Mouse (Mus musculus) small intestine, adult 2 months (tissue): ENCODE data around the gene Mllt6. TPM values are rescaled to one million over a fixed set of nuclear protein-coding genes. Genes with fewer than 3 reads are reported as not detected.

Experiments used
- H3K27ac ChIP-seq: fragments of 200-500 bp; 2 replicates; pipeline ENCODE4 v1.5.1; 2012; ENCODE audit warnings: low read depth, low read length, control low read depth, inconsistent platforms; ENCODE audit not compliant: insufficient read depth
- H3K27me3 ChIP-seq: fragments of 200-500 bp; 2 replicates; pipeline ENCODE4 v1.6.1; 2012; ENCODE audit warnings: mild to moderate bottlenecking, moderate library complexity, low read length, inconsistent platforms; ENCODE audit not compliant: control insufficient read depth, insufficient read depth
- H3K36me3 ChIP-seq: fragments of 200-500 bp; 2 replicates; pipeline ENCODE4 v1.6.1; 2012; ENCODE audit warnings: mild to moderate bottlenecking, low read length, control low read depth, inconsistent platforms; ENCODE audit not compliant: control insufficient read depth, insufficient read depth
- H3K4me1 ChIP-seq: fragments of 200-500 bp; 2 replicates; pipeline ENCODE4 v1.6.1; 2012; ENCODE audit warnings: low read length, inconsistent platforms, mixed read lengths; ENCODE audit not compliant: control insufficient read depth, insufficient read depth, insufficient read length
- H3K4me3 ChIP-seq: fragments of 200-500 bp; 2 replicates; pipeline ENCODE4 v1.5.1; 2012; ENCODE audit warnings: low read depth, mild to moderate bottlenecking, control low read depth, inconsistent platforms, low read length, moderate library complexity
- CTCF ChIP-seq: fragments of 200-500 bp; IDR thresholded peaks from 2 replicates; pipeline ENCODE4 v1.5.1; 2012; ENCODE audit warnings: low read depth, mild to moderate bottlenecking, control low read depth, inconsistent platforms, low read length, moderate library complexity, mixed read lengths; ENCODE audit not compliant: insufficient replicate concordance, insufficient read length; ENCODE audit errors: extremely low read depth
- POLR2A ChIP-seq: fragments of 200-500 bp; IDR thresholded peaks from 2 replicates; pipeline ENCODE4 v1.6.1; 2012; ENCODE audit warnings: low read depth, mild to moderate bottlenecking, control low read depth, inconsistent platforms, low read length, moderate library complexity
- WGBS: fragments of 180-500 bp; shearing (Covaris S2); methylation state at CpG from one replicate; pipeline ENCODE4 v1.1.7; 2018; 5-methylcytosine and 5-hydroxymethylcytosine counted together
- polyA plus RNA-seq: library from polyadenylated mRNA; depleted of rRNA; stranded (reverse); fragments of >200 nt; gene quantifications from 2 replicates; pipeline ENCODE4 v1.2.3, GENCODE M21; 2012

The Mllt6 gene
- polyA plus RNA-seq, 1 experiment, result 38.6 TPM

GRCm38 (mm10) chr11:97626431-97626830 is 36.8 kb upstream of the Mllt6 start:
- peaks cover 7% of the 10 kb centered on the region; the same call in 1 of the 2 replicates for H3K4me1 ChIP-seq
- H3K36me3 ChIP-seq, result no peaks in the 10 kb centered on the region
- no peak for TF ChIP-seq CTCF
- TF ChIP-seq POLR2A, result no peak
- H3K27ac ChIP-seq, result no peak overlapping the region
- H3K27me3 ChIP-seq, result peaks cover 56% of the 10 kb centered on the region
- H3K4me3 ChIP-seq, result no peak overlapping the region
- 30% methylated on average over 13 of the region's 13 CpGs for WGBS

GRCm38 (mm10) chr11:97626850-97627249 is 36.4 kb upstream of the Mllt6 start:
- Histone ChIP-seq H3K36me3 (no peaks in the 10 kb centered on the region), H3K4me1 (peaks cover 7% of the 10 kb centered on the region; the same call in 1 of the 2 replicates), H3K27ac (no peak overlapping the region), H3K27me3 (peaks cover 57% of the 10 kb centered on the region), H3K4me3 (no peak overlapping the region)
- WGBS, result 28% methylated on average over 10 of the region's 10 CpGs
- TF ChIP-seq CTCF (no peak), POLR2A (no peak)

- H3K4me3 ChIP-seq, result no peak overlapping the region; the same call in 1 of the 2 replicates
- peaks cover 7% of the 10 kb centered on the region; the same call in 1 of the 2 replicates for H3K4me1 ChIP-seq
- H3K36me3 ChIP-seq, result no peaks in the 10 kb centered on the region
- H3K27ac ChIP-seq, result no peak overlapping the region
- TF ChIP-seq CTCF (no peak), POLR2A (no peak)
- peaks cover 57% of the 10 kb centered on the region for H3K27me3 ChIP-seq
- 25% methylated on average over 30 of the region's 30 CpGs for WGBS
Observed at GRCm38 (mm10) chr11:97627556-97628302, 35.5 kb upstream of the Mllt6 start.

GRCm38 (mm10) chr11:97628303-97628567 is 35.0 kb upstream of the Mllt6 start:
- H3K4me1 ChIP-seq, result peaks cover 7% of the 10 kb centered on the region; the same call in 1 of the 2 replicates
- H3K27ac ChIP-seq, result no peak overlapping the region
- 5% methylated on average over 28 of the region's 28 CpGs for WGBS
- no peaks in the 10 kb centered on the region for H3K36me3 ChIP-seq
- peak overlapping the region; percentile 61 for H3K4me3 ChIP-seq
- H3K27me3 ChIP-seq, result peaks cover 57% of the 10 kb centered on the region
- TF ChIP-seq POLR2A, result no peak
- TF ChIP-seq CTCF, result no peak

GRCm38 (mm10) chr11:97628568-97629518 is 34.4 kb upstream of the Mllt6 start:
- Histone ChIP-seq H3K27me3 (peaks cover 55% of the 10 kb centered on the region), H3K4me3 (peak overlapping the region; percentile 61), H3K4me1 (peaks cover 7% of the 10 kb centered on the region; the same call in 1 of the 2 replicates), H3K36me3 (no peaks in the 10 kb centered on the region), H3K27ac (no peak overlapping the region)
- WGBS, result 2% methylated on average over 106 of the region's 106 CpGs
- TF ChIP-seq CTCF (no peak), POLR2A (no peak)

- Histone ChIP-seq H3K27ac (no peak within 1 kb of the TSS), H3K4me1 (peaks cover 7% of the 10 kb centered on the region; the same call in 1 of the 2 replicates), H3K4me3 (peak within 1 kb of the TSS; percentile 61), H3K27me3 (peaks cover 55% of the 10 kb centered on the region), H3K36me3 (no peaks in the 10 kb centered on the region)
- no peak for TF ChIP-seq CTCF
- TF ChIP-seq POLR2A, result no peak
- under 1% methylated on average over 47 of the region's 47 CpGs for WGBS
Observed at GRCm38 (mm10) chr11:97629576-97629975, 33.6 kb upstream of the Mllt6 start, which contains the start of gene Epop. Gene Epop (minus strand): TSS chr11:97629702.

- no peak overlapping the region for H3K4me3 ChIP-seq
Observed at GRCm38 (mm10) chr11:97631046-97631445, 32.2 kb upstream of the Mllt6 start.

More at GRCm38 (mm10) chr11:97631046-97631445, 32.2 kb upstream of the Mllt6 start:
- 36% methylated on average over 2 of the region's 2 CpGs for WGBS
- TF ChIP-seq POLR2A (no peak), CTCF (no peak)
- Histone ChIP-seq H3K27me3 (peaks cover 53% of the 10 kb centered on the region), H3K36me3 (no peaks in the 10 kb centered on the region), H3K27ac (no peak overlapping the region), H3K4me1 (peaks cover 6% of the 10 kb centered on the region; the same call in 1 of the 2 replicates)
